Mouse (Mus musculus) c-Kit-positive CD71-positive TER-119-negative erythroid progenitor cells, embryonic 14.5 days (primary cell): ENCODE measurements around the gene Sox5.

Source experiments
- DNase-seq: peaks from one replicate; pipeline ENCODE4 v3.0.0-alpha.2; 2013; ENCODE audit warnings: low read depth

Gene Sox5

GRCm38 (mm10) chr6:144772175-144772918, 9.4 kb downstream of the Sox5 start:
- DNase-seq, result no peak

GRCm38 (mm10) chr6:144769060-144769459, 12.7 kb downstream of the Sox5 start:
- DNase-seq, result no peak

GRCm38 (mm10) chr6:144761902-144762301, 19.9 kb downstream of the Sox5 start:
- no peak for DNase-seq

- no peak for DNase-seq
Measured at GRCm38 (mm10) chr6:144759193-144759592, 22.6 kb downstream of the Sox5 start.

GRCm38 (mm10) chr6:144757414-144757813, 24.4 kb downstream of the Sox5 start:
- no peak for DNase-seq

GRCm38 (mm10) chr6:144756444-144756843, 25.3 kb downstream of the Sox5 start:
- no peak for DNase-seq

GRCm38 (mm10) chr6:144755304-144755703, 26.5 kb downstream of the Sox5 start:
- no peak for DNase-seq

- no peak for DNase-seq
Measured at GRCm38 (mm10) chr6:144754366-144754765, 27.4 kb downstream of the Sox5 start.

- DNase-seq, result no peak
Measured at GRCm38 (mm10) chr6:144753963-144754296, 27.8 kb downstream of the Sox5 start.

GRCm38 (mm10) chr6:144753225-144753962, 28.4 kb downstream of the Sox5 start:
- no peak for DNase-seq

GRCm38 (mm10) chr6:144751581-144751980, 30.2 kb downstream of the Sox5 start:
- DNase-seq, result no peak

GRCm38 (mm10) chr6:144750197-144750596, 31.6 kb downstream of the Sox5 start:
- no peak for DNase-seq

GRCm38 (mm10) chr6:144746436-144746835, 35.3 kb downstream of the Sox5 start:
- no peak for DNase-seq

GRCm38 (mm10) chr6:144742559-144742958, 39.2 kb downstream of the Sox5 start:
- no peak for DNase-seq

- no peak for DNase-seq
Measured at GRCm38 (mm10) chr6:144741080-144741655, 40.6 kb downstream of the Sox5 start.

- DNase-seq, result no peak
Measured at GRCm38 (mm10) chr6:144740343-144740742, 41.4 kb downstream of the Sox5 start.

GRCm38 (mm10) chr6:144739753-144740152, 42.0 kb downstream of the Sox5 start:
- DNase-seq, result peak; percentile 10

GRCm38 (mm10) chr6:144737786-144738185, 44.0 kb downstream of the Sox5 start:
- DNase-seq, result no peak

- no peak for DNase-seq
Measured at GRCm38 (mm10) chr6:144731251-144731970, 50.4 kb downstream of the Sox5 start.

- no peak for DNase-seq
Measured at GRCm38 (mm10) chr6:144723530-144724144, 58.1 kb downstream of the Sox5 start.

- DNase-seq, result no peak
Measured at GRCm38 (mm10) chr6:144723024-144723423, 58.8 kb downstream of the Sox5 start.

GRCm38 (mm10) chr6:144720846-144721245, 60.9 kb downstream of the Sox5 start:
- DNase-seq, result no peak
